Mouse (Mus musculus) heart, embryonic 16.5 days (tissue): Measurements from ENCODE around the gene Dedd2. TPM values are rescaled to one million over a fixed set of nuclear protein-coding genes. Genes with fewer than 3 reads are reported as not detected.
A peak's percentile ranks its signal among the peaks of the same experiment; 100 is the strongest.

Source experiments
- ATAC-seq: fragments of 200-750 bp; cut with Nextera tagmentation; replicated peaks from 2 replicates; pipeline ENCODE4 v1.8.0; 2017; ENCODE audit warnings: moderate number of reproducible peaks; ENCODE audit not compliant: insufficient read depth, low FRiP score; ENCODE audit errors: extremely low read depth
- H3K27ac ChIP-seq: fragments of 300-500 bp; sonication (generic); 2 replicates; pipeline ENCODE4 v1.5.1; 2014; ENCODE audit warnings: mild to moderate bottlenecking, low read length, control low read depth, moderate library complexity
- H3K27me3 ChIP-seq: fragments of 300-500 bp; sonication (generic); 2 replicates; pipeline ENCODE4 v1.6.1; 2014; ENCODE audit warnings: low read length, mixed read lengths; ENCODE audit not compliant: control insufficient read depth, insufficient read depth
- H3K36me3 ChIP-seq: fragments of 300-500 bp; sonication (generic); 2 replicates; pipeline ENCODE4 v1.6.1; 2014; ENCODE audit not compliant: control insufficient read depth, insufficient read depth
- H3K4me1 ChIP-seq: fragments of 300-500 bp; sonication (generic); 2 replicates; pipeline ENCODE4 v1.6.1; 2014; ENCODE audit warnings: low read length, mixed read lengths; ENCODE audit not compliant: control insufficient read depth, insufficient read depth
- H3K4me2 ChIP-seq: fragments of 300-500 bp; sonication (generic); 2 replicates; pipeline ENCODE4 v1.6.1; 2014; ENCODE audit warnings: low read depth, mild to moderate bottlenecking, control low read depth, low read length
- H3K4me3 ChIP-seq: fragments of 300-500 bp; sonication (generic); 2 replicates; pipeline ENCODE4 v1.5.1; 2014; ENCODE audit warnings: mild to moderate bottlenecking, control low read depth, low read length
- H3K9ac ChIP-seq: fragments of 300-500 bp; sonication (generic); 2 replicates; pipeline ENCODE4 v1.6.1; 2014; ENCODE audit warnings: low read length, control low read depth
- H3K9me3 ChIP-seq: fragments of 300-500 bp; sonication (generic); replicated peaks from 2 replicates; pipeline ENCODE4 v1.6.1; 2016; ENCODE audit warnings: low read length; ENCODE audit not compliant: control insufficient read depth
- WGBS: fragments of 180-500 bp; shearing (Covaris S2); extraction: QIAGEN DNeasy Blood & Tissue Kit; methylation state at CpG from one replicate; pipeline ENCODE4 v1.1.7; 2014; 5-methylcytosine and 5-hydroxymethylcytosine counted together
- polyA plus RNA-seq: library from polyadenylated mRNA; unstranded; fragments of >200 nt; fragmentation: Nextera tagmentation; extraction: Ambion mirVana; gene quantifications from 2 replicates; pipeline ENCODE4 v1.2.1, GENCODE M21; 2015

Gene Dedd2
- polyA plus RNA-seq, 1 experiment from 2014 or later: 8.6 TPM

- Histone ChIP-seq H3K27me3 (no peaks in the 10 kb centered on the region), H3K9ac (peak overlapping the region; percentile 99), H3K4me2 (peak overlapping the region; percentile 98), H3K4me3 (peak overlapping the region; percentile 100), H3K9me3 (no peaks in the 10 kb centered on the region), H3K4me1 (peaks cover 41% of the 10 kb centered on the region), H3K36me3 (peaks cover 18% of the 10 kb centered on the region), H3K27ac (peak overlapping the region; percentile 99)
- ATAC-seq: peak; percentile 7
- under 1% methylated on average over 18 of the region's 18 CpGs for WGBS
Measured at GRCm38 (mm10) chr7:25248018-25248647, 27.7 kb upstream of the Dedd2 start.

- peaks cover 41% of the 10 kb centered on the region for H3K4me1 ChIP-seq
- 7% methylated on average over 3 of the region's 3 CpGs for WGBS
Measured at GRCm38 (mm10) chr7:25247498-25247897, 27.1 kb upstream of the Dedd2 start.

GRCm38 (mm10) chr7:25246759-25247137 is 26.3 kb upstream of the Dedd2 start:
- no peaks in the 10 kb centered on the region for H3K9me3 ChIP-seq
- peaks cover 24% of the 10 kb centered on the region for H3K36me3 ChIP-seq
- peaks cover 35% of the 10 kb centered on the region for H3K4me1 ChIP-seq
- peak overlapping the region; percentile 99 for H3K9ac ChIP-seq
- peak overlapping the region; percentile 98 for H3K4me2 ChIP-seq
- no peaks in the 10 kb centered on the region for H3K27me3 ChIP-seq
- no peak for ATAC-seq
- H3K27ac ChIP-seq: peak overlapping the region; percentile 99
- WGBS: 16% methylated on average over 4 of the region's 4 CpGs
- peak overlapping the region; percentile 100 for H3K4me3 ChIP-seq

More at GRCm38 (mm10) chr7:25247498-25247897, 27.1 kb upstream of the Dedd2 start:
- H3K4me2 ChIP-seq: peak overlapping the region; percentile 98
- H3K27me3 ChIP-seq: no peaks in the 10 kb centered on the region
- H3K9ac ChIP-seq: peak overlapping the region; percentile 99
- peak overlapping the region; percentile 100 for H3K4me3 ChIP-seq
- H3K27ac ChIP-seq: peak overlapping the region; percentile 99
- H3K9me3 ChIP-seq: no peaks in the 10 kb centered on the region
- peaks cover 24% of the 10 kb centered on the region for H3K36me3 ChIP-seq
- no peak for ATAC-seq

GRCm38 (mm10) chr7:25246079-25246758 is 25.8 kb upstream of the Dedd2 start:
- Histone ChIP-seq H3K36me3 (peaks cover 24% of the 10 kb centered on the region), H3K9me3 (no peaks in the 10 kb centered on the region), H3K4me2 (peak overlapping the region; percentile 98), H3K27me3 (no peaks in the 10 kb centered on the region), H3K27ac (peak overlapping the region; percentile 99), H3K4me1 (peaks cover 34% of the 10 kb centered on the region), H3K9ac (peak overlapping the region; percentile 99), H3K4me3 (peak overlapping the region; percentile 100)
- ATAC-seq: no peak
- WGBS: 32% methylated on average over 20 of the region's 20 CpGs

- H3K27me3 ChIP-seq: no peaks in the 10 kb centered on the region
- H3K9me3 ChIP-seq: no peaks in the 10 kb centered on the region
- no peak overlapping the region for H3K9ac ChIP-seq
- H3K27ac ChIP-seq: no peak overlapping the region
- ATAC-seq: no peak
- no peak overlapping the region for H3K4me3 ChIP-seq
- peaks cover 38% of the 10 kb centered on the region for H3K4me1 ChIP-seq
- no peak overlapping the region for H3K4me2 ChIP-seq
- WGBS: 83% methylated on average over 30 of the region's 30 CpGs
- H3K36me3 ChIP-seq: peaks cover 24% of the 10 kb centered on the region
Measured at GRCm38 (mm10) chr7:25244562-25245369, 24.4 kb upstream of the Dedd2 start.

GRCm38 (mm10) chr7:25243361-25243760 is 22.9 kb upstream of the Dedd2 start:
- 87% methylated on average over 4 of the region's 4 CpGs for WGBS
- H3K4me1 ChIP-seq: peaks cover 46% of the 10 kb centered on the region
- no peak overlapping the region for H3K9ac ChIP-seq

GRCm38 (mm10) chr7:25241062-25241461 is 20.6 kb upstream of the Dedd2 start:
- H3K9ac ChIP-seq: no peak overlapping the region
- H3K27ac ChIP-seq: peak overlapping the region; percentile 39; the same call in 1 of the 2 replicates
- no peak for ATAC-seq
- no peaks in the 10 kb centered on the region for H3K9me3 ChIP-seq
- H3K27me3 ChIP-seq: no peaks in the 10 kb centered on the region
- peaks cover 24% of the 10 kb centered on the region for H3K36me3 ChIP-seq
- H3K4me2 ChIP-seq: no peak overlapping the region
- H3K4me1 ChIP-seq: peaks cover 33% of the 10 kb centered on the region
- 10% methylated on average over 2 of the region's 2 CpGs for WGBS
- H3K4me3 ChIP-seq: no peak overlapping the region

More at GRCm38 (mm10) chr7:25243361-25243760, 22.9 kb upstream of the Dedd2 start:
- Histone ChIP-seq H3K4me3 (no peak overlapping the region), H3K9me3 (no peaks in the 10 kb centered on the region), H3K27me3 (no peaks in the 10 kb centered on the region), H3K27ac (no peak overlapping the region), H3K4me2 (no peak overlapping the region), H3K36me3 (peaks cover 24% of the 10 kb centered on the region)
- ATAC-seq: no peak

GRCm38 (mm10) chr7:25240631-25241030 is 20.2 kb upstream of the Dedd2 start:
- 58% methylated on average over 7 of the region's 7 CpGs for WGBS
- Histone ChIP-seq H3K27me3 (no peaks in the 10 kb centered on the region), H3K4me2 (no peak overlapping the region), H3K4me3 (no peak overlapping the region), H3K9me3 (no peaks in the 10 kb centered on the region), H3K36me3 (peaks cover 24% of the 10 kb centered on the region), H3K4me1 (peaks cover 33% of the 10 kb centered on the region), H3K27ac (no peak overlapping the region; the same call in 1 of the 2 replicates), H3K9ac (no peak overlapping the region)
- no peak for ATAC-seq
